Mouse (Mus musculus): ENCODE measurements around the gene Lpar1. TPM values are rescaled to one million over a fixed set of nuclear protein-coding genes. Genes with fewer than 3 reads are reported as not detected.
"Not testable (repeated sequence)": the region's sequence is repeated elsewhere in the genome, so short reads cannot be mapped to it uniquely, and the experiment has no call there.

Gene Lpar1
- total RNA-seq, 1 experiment from 2014 or later = 12.1 TPM

DNA sequence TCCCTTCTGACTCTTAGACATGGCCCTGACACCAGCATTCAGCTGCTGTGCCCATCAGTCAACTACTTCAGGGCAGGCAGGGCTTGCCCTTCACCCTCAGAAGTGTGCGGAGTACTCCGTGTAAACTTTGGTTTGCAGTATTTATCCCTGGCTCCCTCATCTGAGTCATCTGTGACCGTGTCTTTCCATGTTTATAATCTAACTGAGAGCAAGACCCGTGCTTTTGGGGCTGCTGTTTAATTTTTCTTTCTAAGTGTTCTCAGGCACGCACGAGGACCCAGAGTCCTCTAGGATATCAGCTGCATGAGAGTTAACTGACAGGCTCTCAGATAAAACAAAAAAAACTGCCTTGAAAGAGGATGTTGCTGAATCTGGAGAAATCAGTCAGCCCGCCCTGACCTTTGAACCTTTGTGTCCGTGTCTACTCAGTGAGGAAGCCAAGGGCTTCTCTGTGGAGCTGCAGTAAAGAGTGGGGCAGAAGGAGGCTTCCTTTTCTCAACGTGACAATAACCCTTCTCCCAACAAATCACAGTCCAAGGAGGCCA, 7.7 kb downstream of the Lpar1 start:
- DNase-seq = no peak

DNA sequence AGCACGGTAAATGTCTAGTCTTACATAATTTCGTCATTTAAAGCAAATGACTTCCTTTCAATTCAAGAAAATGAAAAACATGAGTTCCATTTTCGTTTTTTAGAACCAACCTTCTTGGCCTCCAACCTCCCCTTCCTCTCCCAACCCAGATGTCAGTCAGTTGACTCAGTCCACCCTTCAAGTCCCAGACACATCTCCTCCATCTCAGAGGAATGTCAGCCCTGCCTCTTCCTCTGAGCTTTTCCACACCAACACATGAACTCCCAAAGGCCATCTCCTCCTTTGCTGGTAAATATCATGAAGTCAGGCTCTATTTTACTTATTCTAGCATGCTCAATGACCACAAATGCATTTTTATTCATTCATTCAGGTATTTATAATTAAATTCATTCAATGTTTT, 10.5 kb downstream of the Lpar1 start:
- DNase-seq = no peak

DNA sequence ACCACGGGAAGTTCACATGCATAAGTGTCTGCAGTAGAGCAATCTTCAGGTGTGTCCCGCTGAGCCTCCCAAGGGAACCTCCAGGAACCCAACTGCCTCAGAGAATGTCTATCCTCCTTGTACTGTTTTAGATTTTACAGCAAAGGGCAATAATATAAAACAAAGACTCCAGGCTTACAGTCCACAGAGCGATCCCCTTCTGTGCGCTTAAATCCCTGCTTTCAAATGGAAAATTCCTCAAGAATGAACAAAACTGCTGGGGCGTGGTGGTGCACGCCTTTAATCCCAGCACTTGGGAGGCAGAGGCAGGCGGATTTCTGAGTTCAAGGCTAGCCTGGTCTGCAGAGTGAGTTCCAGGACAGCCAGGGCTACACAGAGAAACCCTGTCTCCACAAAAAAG, 11.0 kb downstream of the Lpar1 start:
- DNase-seq = not testable (repeated sequence)

GRCm38 (mm10) chr4:58540841-58541240, 12.9 kb downstream of the Lpar1 start:
- DNase-seq = no peak

DNA sequence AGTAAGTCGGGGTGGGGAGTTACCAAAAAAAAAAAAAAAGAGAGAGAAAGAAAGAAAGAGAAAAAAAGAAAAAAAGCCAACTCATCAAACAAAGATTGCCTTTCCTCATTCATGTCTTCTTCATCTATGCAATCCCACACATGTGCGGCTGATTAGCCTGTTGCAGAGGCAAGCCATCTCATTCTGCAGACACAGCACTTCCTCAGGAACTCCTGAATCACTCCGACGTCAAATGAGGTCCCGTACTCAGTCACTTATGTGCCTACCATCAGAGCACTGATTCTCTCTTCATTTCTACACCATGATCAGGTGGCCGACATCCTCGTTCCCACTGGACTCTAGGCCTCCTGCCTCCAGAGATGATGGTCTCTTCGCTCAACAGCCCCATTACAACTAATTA, 13.3 kb downstream of the Lpar1 start:
- DNase-seq = no peak

DNA sequence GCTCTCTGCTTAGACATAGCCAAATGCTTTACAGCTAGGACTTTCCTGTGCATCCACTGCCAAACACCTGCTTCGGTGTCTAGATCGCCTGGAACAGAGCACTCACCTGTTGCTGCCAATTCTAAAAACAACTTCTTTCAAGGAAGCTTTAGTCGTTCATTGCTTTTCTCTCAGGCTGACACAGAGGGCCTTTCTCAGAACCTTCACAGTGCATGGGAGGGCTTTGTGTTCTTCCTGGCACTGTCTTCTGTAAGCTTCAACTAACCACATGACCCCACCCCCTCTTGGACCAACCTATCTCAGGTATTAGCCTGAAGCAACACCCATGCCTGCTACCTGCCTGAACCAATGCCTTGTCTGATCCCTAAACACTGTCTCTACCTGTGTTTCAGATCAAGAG, 15.0 kb downstream of the Lpar1 start:
- DNase-seq = no peak

- DNase-seq = no peak
Observed at GRCm38 (mm10) chr4:58535754-58536153, 17.9 kb downstream of the Lpar1 start.

DNA sequence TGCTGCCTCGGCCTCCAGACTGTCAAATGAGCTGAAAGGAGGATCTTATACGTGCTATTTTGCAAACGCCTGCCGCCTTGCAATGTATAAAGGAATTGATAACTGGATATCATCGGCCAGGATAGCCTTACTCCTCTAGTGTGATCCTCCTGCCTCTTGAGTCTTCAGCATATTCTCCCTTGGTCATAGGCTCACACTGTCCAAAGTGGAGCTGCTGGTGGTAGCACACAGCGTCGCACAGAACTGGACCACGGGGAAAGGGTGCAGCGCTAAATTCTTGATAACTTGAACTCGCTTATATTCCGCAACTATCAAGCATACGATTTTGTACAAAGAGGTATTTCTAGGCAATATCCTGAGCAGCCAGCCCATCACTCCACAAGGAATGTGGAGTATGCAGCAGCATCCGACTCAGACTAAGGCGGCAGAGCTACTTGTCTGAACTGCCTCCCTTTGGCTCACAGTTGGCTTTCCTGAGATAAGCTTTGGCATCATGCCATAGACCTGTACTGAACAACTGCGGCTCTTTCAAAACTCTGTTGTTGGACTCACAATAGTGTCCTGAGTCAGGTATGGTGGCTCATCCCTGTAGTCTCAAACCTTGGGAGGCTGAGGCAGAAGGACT, 18.9 kb downstream of the Lpar1 start:
- no peak for DNase-seq

- no peak for DNase-seq
Observed at GRCm38 (mm10) chr4:58534141-58534571, 19.5 kb downstream of the Lpar1 start.

DNA sequence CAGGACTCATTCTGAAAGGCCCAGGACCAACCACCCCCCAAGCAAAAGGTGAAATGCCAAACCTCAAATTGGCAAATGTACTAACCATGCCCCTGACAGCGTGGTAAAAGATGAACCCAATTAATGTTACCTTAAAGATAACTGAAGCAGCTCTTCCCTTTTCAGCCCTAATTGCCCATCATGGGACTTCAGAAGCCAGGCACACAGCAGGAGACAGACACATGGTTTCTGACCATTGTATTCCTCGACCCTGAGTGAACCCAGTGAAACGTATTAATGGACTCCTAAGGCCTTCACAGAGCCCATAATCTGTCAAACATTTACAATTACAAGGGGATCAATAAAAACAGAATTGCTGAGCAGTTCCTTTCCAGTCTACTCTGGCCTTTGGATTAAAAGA, 20.2 kb downstream of the Lpar1 start:
- no peak for DNase-seq

- no peak for DNase-seq
Observed at GRCm38 (mm10) chr4:58532326-58532725, 21.4 kb downstream of the Lpar1 start.

DNA sequence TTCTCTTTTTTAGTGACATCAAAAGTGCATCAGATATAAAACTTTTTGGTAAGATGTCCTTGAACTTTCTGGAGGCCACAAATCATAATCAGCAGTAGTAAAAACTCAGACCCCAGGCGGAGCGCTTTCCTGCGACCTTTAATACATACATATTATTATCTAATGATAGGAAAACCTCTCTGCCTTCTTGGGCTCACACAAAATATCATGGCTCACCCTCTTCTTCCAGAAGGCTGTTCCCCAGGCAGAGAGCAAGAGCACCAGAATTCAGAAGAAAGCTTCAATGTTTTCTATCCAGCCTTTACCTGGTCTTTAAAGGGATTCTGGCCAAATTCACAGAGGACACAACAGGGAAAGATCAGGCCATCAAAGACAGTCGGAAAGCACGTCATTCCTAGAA, 23.0 kb downstream of the Lpar1 start:
- DNase-seq = no peak

GRCm38 (mm10) chr4:58530279-58530678, 23.4 kb downstream of the Lpar1 start:
- DNase-seq = no peak

DNA sequence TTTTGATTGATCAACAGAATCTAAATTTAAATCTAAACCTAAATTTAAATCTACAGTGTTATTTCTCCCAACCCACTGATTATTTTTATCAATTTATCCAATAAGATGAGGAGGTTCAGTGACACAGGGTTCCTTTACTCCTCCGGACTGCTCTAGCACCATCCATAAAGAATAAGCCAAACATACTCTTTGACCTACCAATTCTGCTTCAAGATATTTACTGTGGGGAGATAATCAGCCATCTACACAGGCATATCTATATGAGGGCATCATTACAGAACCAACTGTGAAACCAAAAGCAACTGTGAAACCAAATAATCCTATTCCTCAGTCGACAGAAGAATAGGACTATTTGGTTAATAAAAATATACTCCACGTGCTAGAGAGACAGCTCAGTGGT, 25.8 kb downstream of the Lpar1 start:
- DNase-seq = no peak

DNA sequence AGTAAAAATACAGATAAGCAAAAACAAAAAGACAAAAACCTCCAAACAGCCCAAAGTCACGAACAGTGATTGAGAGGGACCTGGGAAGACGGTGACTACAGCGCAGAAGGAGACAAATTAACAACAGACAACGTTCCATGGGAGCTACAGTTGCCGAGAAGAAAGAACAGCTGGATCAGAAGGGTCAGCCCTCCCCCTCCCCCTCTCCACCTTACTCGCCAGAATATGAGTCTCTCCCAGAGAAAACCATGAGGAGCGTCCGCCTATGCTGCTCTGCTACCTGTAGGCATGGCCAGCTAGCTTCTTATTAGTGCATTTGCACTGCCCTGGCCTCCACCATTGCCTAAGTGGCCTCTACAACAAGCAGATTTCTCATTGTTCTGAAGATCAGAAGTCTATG, 32.6 kb downstream of the Lpar1 start:
- no peak for DNase-seq

- DNase-seq = no peak
Observed at GRCm38 (mm10) chr4:58520531-58520930, 33.2 kb downstream of the Lpar1 start.

DNA sequence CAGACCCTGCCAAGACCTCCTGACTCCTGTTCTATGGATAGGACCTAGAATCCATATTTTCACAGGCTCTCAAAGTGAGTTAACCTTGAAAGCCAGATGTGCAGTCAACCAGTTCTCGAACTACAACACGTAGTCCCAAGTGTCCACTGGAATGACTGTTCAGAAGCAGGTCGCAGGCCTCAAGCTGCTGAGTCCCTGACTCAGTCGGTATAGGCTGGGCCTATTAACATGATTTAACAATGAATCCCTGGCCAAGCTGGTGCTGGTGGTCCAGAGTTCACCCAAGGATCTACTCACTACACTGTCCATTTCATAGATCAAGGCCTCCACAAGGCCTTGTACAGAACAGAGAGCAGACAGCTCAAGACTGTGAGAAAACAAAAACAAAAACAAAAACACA, 33.8 kb downstream of the Lpar1 start:
- DNase-seq = no peak

- no peak for DNase-seq
Observed at GRCm38 (mm10) chr4:58518215-58518988, 35.3 kb downstream of the Lpar1 start.

- DNase-seq = no peak
Observed at GRCm38 (mm10) chr4:58516810-58517209, 36.9 kb downstream of the Lpar1 start.

DNA sequence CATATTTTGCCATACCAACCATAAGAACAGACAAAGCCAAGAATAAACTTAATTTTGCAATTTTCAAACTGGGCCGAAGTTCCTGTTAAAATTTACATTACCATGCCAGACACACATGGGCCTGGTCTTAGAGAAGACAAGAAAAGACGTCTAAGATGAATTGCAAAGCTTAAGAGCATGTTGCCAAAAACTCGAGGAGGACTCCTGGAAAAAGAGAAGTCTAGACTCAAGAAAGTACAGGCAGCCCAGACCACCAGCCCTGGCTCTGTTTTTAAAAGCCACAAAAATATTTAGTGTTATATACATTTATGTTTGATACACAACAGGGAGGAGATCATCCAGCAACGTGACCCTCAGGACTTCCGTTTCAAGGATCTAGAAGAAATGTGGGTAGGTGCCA, 37.5 kb downstream of the Lpar1 start:
- no peak for DNase-seq

DNA sequence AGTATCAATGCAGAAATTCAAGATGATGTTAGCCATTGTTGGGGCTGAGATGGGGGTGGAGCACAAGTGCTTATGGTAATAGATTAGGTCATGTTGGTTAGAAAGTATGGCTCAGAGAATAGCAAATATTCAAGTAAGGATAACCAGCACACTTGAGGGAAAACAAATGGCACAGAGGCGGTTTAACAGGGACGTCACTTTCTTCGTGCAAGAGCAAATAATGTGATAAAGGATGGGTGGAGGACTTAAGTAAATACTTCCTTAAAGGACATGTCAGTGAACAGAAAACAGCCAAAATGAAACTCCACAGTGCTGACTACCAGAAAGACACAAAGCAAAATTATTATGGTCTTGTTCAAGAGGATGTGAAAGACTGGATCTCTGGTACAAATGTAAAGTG, 42.1 kb downstream of the Lpar1 start:
- no peak for DNase-seq

GRCm38 (mm10) chr4:58508833-58509232, 44.9 kb downstream of the Lpar1 start:
- no peak for DNase-seq

DNA sequence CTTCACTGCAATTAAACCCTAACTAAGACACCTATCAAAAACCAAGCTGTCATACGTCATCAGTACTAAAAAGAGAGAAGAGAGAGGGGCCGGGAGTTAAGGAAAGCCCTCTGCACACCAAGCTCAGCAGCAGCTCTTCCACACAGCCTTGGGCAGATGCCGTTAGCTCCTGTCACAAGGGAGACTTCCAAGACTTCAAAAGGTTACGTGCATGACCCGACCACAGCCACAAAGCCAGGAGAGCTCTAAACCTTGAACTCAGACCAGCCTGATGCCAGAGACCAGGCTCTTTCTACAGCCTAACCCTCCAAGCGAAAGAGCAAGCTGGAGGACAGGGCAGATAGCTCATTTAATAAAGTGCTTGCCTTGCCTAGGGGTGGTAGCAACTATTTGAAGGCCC, 46.2 kb downstream of the Lpar1 start:
- no peak for DNase-seq

Data from adrenal gland, postnatal 25 days (tissue).